Mouse (Mus musculus) frontal cortex, adult 2 months (tissue): ENCODE results near the gene Zfp971. TPM values are rescaled to one million over a fixed set of nuclear protein-coding genes. Genes with fewer than 3 reads are reported as not detected.
A peak's percentile ranks its signal among the peaks of the same experiment; 100 is the strongest.
"Not testable (repeated sequence)": the region's sequence is repeated elsewhere in the genome, so short reads cannot be mapped to it uniquely, and the experiment has no call there.

Experiments
- DNase-seq, 2 experiments: peaks; one replicate each; pipeline ENCODE4 v3.0.0; 2022; ENCODE audit warnings: low spot score in 1 of 2; ENCODE audit errors: extremely low spot score in 1 of 2
- polyA plus RNA-seq: library from polyadenylated mRNA; depleted of rRNA; stranded (reverse); fragments of >200 nt; gene quantifications from 2 replicates; pipeline ENCODE4 v1.2.3, GENCODE M21; 2012; rRNA removed

Gene Zfp971
- polyA plus RNA-seq = 10.4 and 11.9 TPM in 2 replicates

DNA sequence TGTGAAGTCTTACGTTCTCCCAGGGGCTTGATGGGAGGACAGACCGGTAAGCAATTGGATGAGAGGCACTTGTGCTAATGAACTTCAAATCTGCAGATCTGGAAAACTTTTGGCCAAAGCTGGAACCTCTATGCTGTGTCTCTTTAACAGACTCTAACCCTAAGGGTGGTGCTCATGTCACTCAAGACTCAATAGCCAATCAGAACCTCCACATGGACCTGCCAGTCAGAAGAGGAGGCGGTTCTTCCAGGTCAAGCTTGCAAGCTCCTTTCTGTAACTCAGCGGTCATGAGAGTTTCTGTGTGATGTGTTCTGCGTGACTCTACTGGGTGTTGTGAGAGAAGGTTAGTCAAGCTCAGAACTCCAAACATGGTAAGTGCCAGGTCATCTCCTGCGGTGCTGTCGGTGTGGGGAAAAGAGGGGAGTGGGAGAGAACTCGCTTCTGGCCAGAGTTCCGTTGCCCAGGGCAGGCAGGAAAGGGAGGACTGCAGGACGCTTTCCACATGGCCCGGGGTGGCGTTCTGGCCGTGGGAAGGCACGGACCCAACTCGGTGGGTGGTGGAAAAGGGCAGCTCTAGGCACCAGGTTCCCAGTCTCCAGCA, at the start of gene Zfp971:
TSS of gene Zfp971 (plus strand) at position 274 of the 601 bp plus-strand sequence.
- DNase-seq = peak; percentile 44 to 45

DNA sequence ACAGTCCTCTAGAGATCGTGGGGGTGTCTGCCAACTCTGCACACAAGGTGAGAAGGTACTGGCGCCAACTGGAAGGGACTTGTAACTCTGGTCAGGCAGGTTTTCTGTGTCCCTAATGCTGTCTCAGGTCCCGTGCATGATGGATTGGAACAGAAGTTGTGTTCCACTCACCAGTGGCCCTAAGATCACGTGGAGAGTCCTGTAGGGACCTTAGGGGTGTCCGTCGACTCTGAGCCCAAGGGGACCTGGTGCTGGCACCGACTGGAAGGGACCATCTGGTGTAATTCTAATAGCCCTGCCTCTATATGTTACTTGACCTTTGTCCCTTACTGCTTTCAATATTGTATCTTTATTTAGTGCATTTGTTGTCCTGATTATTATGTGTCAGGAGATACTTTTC, 48.3 kb upstream of the Zfp971 start:
- not testable (repeated sequence) for DNase-seq

DNA sequence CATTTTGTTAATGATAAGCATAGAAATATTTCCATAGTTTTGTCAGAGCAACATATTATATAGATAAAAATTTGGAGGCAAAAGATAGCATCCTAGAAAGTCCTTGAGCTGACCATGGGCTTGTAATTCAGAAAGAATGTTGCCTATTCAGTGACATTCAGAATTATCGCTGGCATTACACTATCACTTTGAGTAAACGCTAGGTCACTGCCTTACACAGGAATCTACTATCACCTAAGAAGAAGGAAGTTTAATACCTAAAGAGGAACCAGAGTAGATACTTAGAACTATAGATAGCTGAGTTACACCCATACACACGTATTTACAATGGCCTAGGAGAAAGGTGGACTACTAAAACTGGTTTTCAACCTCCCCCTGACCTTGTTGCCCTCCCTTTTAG, 3.6 kb upstream of the Zfp971 start:
- not testable (repeated sequence) for DNase-seq

DNA sequence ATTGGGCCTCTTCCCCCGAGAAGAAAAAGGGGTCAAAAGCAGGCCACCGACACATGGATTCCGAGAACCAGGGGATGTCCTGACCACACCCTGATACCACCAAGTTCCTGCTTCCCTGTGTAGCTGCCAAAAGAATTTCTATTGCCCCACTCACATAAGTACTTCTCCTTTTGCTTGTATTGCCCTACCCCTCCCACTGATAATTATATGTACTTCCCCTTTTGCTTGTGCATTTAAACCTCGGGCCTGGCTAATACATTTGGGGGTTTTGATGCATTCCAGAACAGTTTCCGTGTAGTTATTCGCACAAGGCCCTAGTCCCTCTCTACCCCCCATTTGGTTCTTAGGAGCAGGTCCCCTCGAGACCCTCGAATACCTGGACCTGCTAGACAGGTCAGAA, 2.3 kb upstream of the Zfp971 start:
- DNase-seq = not testable (repeated sequence)

DNA sequence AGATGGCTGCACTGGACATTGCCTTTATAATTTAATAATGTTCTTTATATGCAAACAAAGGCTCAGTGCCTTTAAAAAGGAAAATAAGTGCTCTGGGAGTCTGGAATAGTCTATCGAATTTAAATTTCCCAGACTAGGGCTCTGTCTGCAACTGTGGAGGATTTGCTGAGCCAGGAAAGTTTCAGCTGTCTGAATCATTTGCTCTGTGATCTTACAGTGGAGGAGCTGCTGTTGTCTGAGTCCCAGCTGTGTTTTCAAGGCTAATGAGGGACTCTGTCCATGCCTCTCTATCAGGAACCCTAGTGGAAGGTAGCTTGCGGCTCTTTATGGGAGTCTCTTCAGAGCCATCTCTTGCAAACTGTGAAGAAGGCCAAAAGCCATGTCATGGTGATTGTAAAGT, 777 bp downstream of the Zfp971 start:
- DNase-seq = peak in 1 of 2 experiments; percentile 20

DNA sequence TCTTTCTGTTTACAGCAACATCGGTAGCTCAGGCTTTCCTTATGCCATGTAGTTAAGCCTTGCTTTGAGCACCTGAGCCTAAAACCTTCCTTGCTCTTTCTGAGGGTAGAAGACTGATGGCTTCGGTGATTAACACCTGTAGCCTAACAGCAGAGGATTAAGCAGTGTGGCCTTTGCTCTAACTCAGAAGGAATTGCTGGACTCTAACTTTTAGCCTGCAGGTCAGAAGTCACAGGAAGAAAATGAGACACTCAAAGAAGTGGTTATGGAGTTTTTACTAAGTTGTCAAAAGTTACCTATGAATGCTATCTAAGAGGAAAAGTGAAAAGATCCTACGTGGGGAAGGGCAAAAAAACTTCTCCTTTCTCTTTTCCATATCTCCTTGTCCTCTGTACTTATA, 4.5 kb downstream of the Zfp971 start:
- DNase-seq = not testable (repeated sequence)

DNA sequence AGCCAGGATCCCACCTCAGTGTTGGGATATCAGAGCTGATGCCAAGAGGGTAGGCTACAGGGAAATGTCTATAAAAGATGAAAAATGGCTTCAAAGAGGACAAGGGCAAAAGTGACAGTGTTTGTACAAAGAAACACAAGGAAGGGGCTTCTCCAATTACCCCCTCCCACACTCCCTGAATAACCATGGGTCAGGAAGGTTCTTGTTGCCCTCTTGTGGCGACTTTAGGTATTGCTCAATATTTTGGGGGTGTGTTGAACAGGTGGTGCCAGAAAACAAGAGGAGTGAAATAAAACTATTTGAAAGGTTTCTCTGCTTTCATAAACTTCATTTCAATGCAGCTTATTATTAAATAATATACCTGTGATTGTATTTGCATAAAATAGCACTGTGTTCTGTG, 35.1 kb downstream of the Zfp971 start:
- peak in 1 of 2 experiments; percentile 74 for DNase-seq

DNA sequence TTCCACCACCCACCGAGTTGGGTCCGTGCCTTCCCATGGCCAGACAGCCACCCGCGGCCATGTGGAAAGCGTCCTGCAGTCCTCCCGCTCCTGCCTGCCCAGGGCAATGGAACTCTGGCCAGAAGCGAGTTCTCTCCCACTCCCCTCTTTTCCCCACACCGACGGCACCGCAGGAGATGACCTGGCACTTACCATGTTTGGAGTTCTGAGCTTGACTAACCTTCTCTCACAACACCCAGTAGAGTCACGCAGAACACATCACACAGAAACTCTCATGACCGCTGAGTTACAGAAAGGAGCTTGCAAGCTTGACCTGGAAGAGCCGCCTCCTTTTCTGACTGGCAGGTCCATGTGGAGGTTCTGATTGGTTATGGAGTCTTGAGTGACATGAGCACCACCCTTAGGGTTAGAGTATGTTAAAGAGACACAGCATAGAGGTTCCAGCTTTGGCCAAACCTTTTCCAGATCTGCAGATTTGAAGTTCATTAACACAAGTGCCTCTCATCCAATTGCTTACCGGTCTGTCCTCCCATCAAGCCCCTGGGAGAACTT, 55.2 kb downstream of the Zfp971 start, which contains the start of gene Zfp931:
TSS of gene Zfp931 (minus strand) at position 311 of the 552 bp plus-strand sequence.
- DNase-seq = peak in 1 of 2 experiments; percentile 33

Other genes starting within 250 kb of the Zfp971 start
- 57.3 and 64.1 TPM in 2 replicates for gene Gm14325, start 182.9 kb upstream of the Zfp971 start, polyA plus RNA-seq
- 1.9 and 3.5 TPM in 2 replicates for gene Gm14327, start 126.2 kb upstream of the Zfp971 start, polyA plus RNA-seq
- gene Zfp972, start 97.7 kb upstream of the Zfp971 start, polyA plus RNA-seq = 0.55 and 1.1 TPM in 2 replicates
- gene Gm14326, start 66.0 kb upstream of the Zfp971 start, polyA plus RNA-seq = 18.6 and 23.6 TPM in 2 replicates
- 15.7 and 15.8 TPM in 2 replicates for gene Zfp931, start 55.2 kb downstream of the Zfp971 start, polyA plus RNA-seq
- gene Phactr3, start 95.7 kb downstream of the Zfp971 start, polyA plus RNA-seq = 139 and 140 TPM in 2 replicates